ENCODE assay signal across 10 mouse cellular contexts in the genomic region with DNA sequence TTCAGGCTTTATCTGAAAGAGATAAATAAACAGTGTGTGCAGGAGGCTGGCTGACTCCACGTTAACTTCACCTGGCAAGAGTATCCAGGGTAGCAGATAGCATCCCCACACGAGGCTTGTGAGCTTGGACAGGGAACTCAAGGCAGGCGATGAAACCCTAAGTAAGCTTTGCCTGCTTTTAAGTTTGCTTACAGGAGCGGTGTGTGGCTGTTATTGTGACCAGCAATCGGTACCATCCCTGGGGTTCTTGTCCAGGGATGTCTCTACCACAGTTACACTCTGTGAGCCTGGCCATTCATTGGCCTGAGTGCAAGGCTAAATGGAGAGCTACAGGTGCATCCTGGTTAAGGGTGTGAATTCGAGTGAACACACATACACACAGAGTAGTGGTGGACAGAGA. TPM values are rescaled to one million over a fixed set of nuclear protein-coding genes. Genes with fewer than 3 reads are reported as not detected.
DNase-seq lines count a peak whose midpoint lies in the region; ATAC-seq and TF ChIP-seq lines count a peak whose summit lies in the region.
"Had no signal": no experiment of that assay in that cellular context is flagged by ENCODE, and none has a peak within 500 bp of the region (broad histone marks: within the 10 kb centered on the region; RNA-seq: fewer than 3 reads in every experiment).

No protein-coding gene starts in this region.

- H3K4me3 ChIP-seq in heart, embryonic 13.5 days = peak overlapping the region; percentile 1; the same call in 1 of the 2 replicates
- no peak overlapping the region for H3K4me3 ChIP-seq in neural tube, embryonic 11.5 days (ENCODE audit: low read depth, low read length)
- no peak overlapping the region for H3K4me3 ChIP-seq in intestine, postnatal 0 days (ENCODE audit: low read depth, low read length)

- no peaks in the 10 kb centered on the region for H3K36me3 ChIP-seq in heart, embryonic 13.5 days
- no peaks in the 10 kb centered on the region for H3K36me3 ChIP-seq in neural tube, embryonic 11.5 days (ENCODE audit: control insufficient read depth, insufficient read depth, low read length)
- no peaks in the 10 kb centered on the region for H3K36me3 ChIP-seq in intestine, postnatal 0 days (ENCODE audit: control insufficient read depth, insufficient read depth)

- no peak overlapping the region for H3K9ac ChIP-seq in heart, embryonic 13.5 days
- H3K9ac ChIP-seq in neural tube, embryonic 11.5 days (ENCODE audit: low read length) = no peak overlapping the region
- H3K9ac ChIP-seq in intestine, postnatal 0 days (ENCODE audit: low read depth, low read length) = no peak overlapping the region

- no peak for TF ChIP-seq CTCF in intestine, postnatal 0 days (IDR thresholded peaks at IDR 0.05; ENCODE audit: low read depth)

- no peak for DNase-seq in heart, adult 18-20 months
- no peak for DNase-seq in neural tube, embryonic 11.5 days (ENCODE audit: low spot score)
- no peak for DNase-seq in neural tube, embryonic 10.5 days (ENCODE audit: extremely low spot score, low spot score)
- DNase-seq in retina, embryonic 14.5 days (ENCODE audit: low spot score) = no peak
- no peak for DNase-seq in right cerebral cortex, postnatal 36 days (ENCODE audit: low spot score in 2 of 2)
- DNase-seq in adipocyte (ENCODE audit: low spot score) = no peak
- DNase-seq: lung, adult 2 months had no signal

- H3K9me3 ChIP-seq in heart, embryonic 13.5 days = no peaks in the 10 kb centered on the region
- H3K9me3 ChIP-seq in neural tube, embryonic 11.5 days (ENCODE audit: control insufficient read depth, low read length) = no peaks in the 10 kb centered on the region
- no peaks in the 10 kb centered on the region for H3K9me3 ChIP-seq in intestine, postnatal 0 days (ENCODE audit: control insufficient read depth)

- peak overlapping the region; percentile 74 for H3K27ac ChIP-seq in heart, embryonic 13.5 days (replicated peaks)
- peak overlapping the region; percentile 77 for H3K27ac ChIP-seq in neural tube, embryonic 11.5 days (ENCODE audit: low read depth, low read length)
- H3K27ac ChIP-seq in intestine, postnatal 0 days (ENCODE audit: low read depth, low read length) = no peak overlapping the region

- WGBS in heart, embryonic 13.5 days = 25% methylated on average over 6 of the region's 6 CpGs
- WGBS in neural tube, embryonic 11.5 days = 57% methylated on average over 6 of the region's 6 CpGs
- 45% methylated on average over 6 of the region's 6 CpGs for WGBS in intestine, postnatal 0 days

- peak overlapping the region; percentile 63 for H3K4me2 ChIP-seq in heart, embryonic 13.5 days
- H3K4me2 ChIP-seq in neural tube, embryonic 11.5 days (ENCODE audit: low read depth) = no peak overlapping the region
- H3K4me2 ChIP-seq in intestine, postnatal 0 days (replicated peaks; ENCODE audit: low read depth) = 0 out of 2 replicates have a peak overlapping the region, but pooled peaks have one; percentile 6

- H3K27me3 ChIP-seq in heart, embryonic 13.5 days (replicated peaks) = no peaks in the 10 kb centered on the region
- H3K27me3 ChIP-seq in neural tube, embryonic 11.5 days (ENCODE audit: control insufficient read depth, insufficient read depth, low read length) = no peaks in the 10 kb centered on the region
- H3K27me3 ChIP-seq in intestine, postnatal 0 days (replicated peaks; ENCODE audit: control insufficient read depth, insufficient read depth, low read length) = no peaks in the 10 kb centered on the region

- H3K4me1 ChIP-seq in heart, embryonic 13.5 days = peaks cover 19% of the 10 kb centered on the region
- peaks cover 8% of the 10 kb centered on the region; the same call in 1 of the 2 replicates for H3K4me1 ChIP-seq in neural tube, embryonic 11.5 days (ENCODE audit: control insufficient read depth, insufficient read depth, low read length)
- no peaks in the 10 kb centered on the region for H3K4me1 ChIP-seq in intestine, postnatal 0 days (replicated peaks; ENCODE audit: control insufficient read depth, insufficient read depth, low read length)

- ATAC-seq in heart, embryonic 13.5 days (ENCODE audit: extremely low read depth, insufficient number of reproducible peaks, low FRiP score, low TSS enrichment) = no peak
- no peak for ATAC-seq in neural tube, embryonic 11.5 days (ENCODE audit: insufficient read depth, low FRiP score, low TSS enrichment)
- peak; percentile 28; the same call in 1 of the 2 replicates for ATAC-seq in intestine, postnatal 0 days
- ATAC-seq: CD4-positive, CD25-positive, alpha-beta regulatory T cell, adult 4 months had no signal

RNA-seq across cellular contexts. Expression of a gene that starts 58.6 kb away (rescaled TPM):
- polyA plus RNA-seq in heart, embryonic 13.5 days (2015; fragmentation: Nextera tagmentation; extraction: Ambion mirVana) = 25.4 and 26.0 TPM in 2 replicates
- total RNA-seq in heart, adult 18-20 months (2021) = 1 to 10 TPM; 2.6 to 4.6 TPM
- polyA plus RNA-seq in neural tube, embryonic 11.5 days (2014; fragmentation: Nextera tagmentation; extraction: Ambion mirVana) = 63.8 and 66.2 TPM in 2 replicates
- polyA plus RNA-seq in intestine, postnatal 0 days (2015; fragmentation: Nextera tagmentation; extraction: Ambion mirVana) = 20.0 and 24.5 TPM in 2 replicates
